In the genomic region with DNA sequence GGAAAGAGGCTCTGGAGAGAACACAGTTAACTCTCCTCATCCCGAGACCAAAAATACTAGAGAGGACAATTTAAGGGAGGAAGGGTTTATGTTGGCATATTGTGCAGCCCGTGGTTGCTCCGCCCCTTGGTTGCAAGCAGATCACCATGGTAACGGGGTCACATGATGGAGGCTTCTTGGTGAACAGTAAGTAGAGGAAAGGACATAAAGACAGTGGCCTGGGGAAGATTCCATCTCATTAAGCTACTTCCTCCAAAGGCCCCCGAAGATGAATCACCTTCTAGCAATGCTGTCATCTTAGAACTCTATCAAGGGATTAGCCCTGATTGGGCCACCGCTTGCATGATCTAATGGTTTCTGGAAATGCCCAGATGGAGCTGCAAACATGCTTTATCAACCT, we compare ENCODE assay signal across 9 mouse cellular contexts. TPM values are rescaled to one million over a fixed set of nuclear protein-coding genes. Genes with fewer than 3 reads are reported as not detected.
DNase-seq lines count a peak whose midpoint lies in the region; ATAC-seq and TF ChIP-seq lines count a peak whose summit lies in the region.
"Had no signal": no experiment of that assay in that cellular context is flagged by ENCODE, and none has a peak within 500 bp of the region (broad histone marks: within the 10 kb centered on the region; RNA-seq: fewer than 3 reads in every experiment).

No protein-coding gene starts in this region.

- H3K27ac ChIP-seq in lung, embryonic 16.5 days (ENCODE audit: low read length) = no peak overlapping the region
- H3K27ac ChIP-seq in thymus, adult 2 months (ENCODE audit: control insufficient read depth, insufficient read depth, low read length) = no peak overlapping the region
- H3K27ac ChIP-seq in left cerebral cortex, adult 2 months = no peak overlapping the region
- H3K27ac ChIP-seq: liver, embryonic 13.5 days had no signal

- H3K9me3 ChIP-seq in lung, embryonic 16.5 days (ENCODE audit: control insufficient read depth, low read length) = no peaks in the 10 kb centered on the region
- H3K9me3 ChIP-seq: liver, embryonic 13.5 days had no signal

- H3K4me2 ChIP-seq in lung, embryonic 16.5 days (ENCODE audit: low read depth, low read length) = no peak overlapping the region
- H3K4me2 ChIP-seq: liver, embryonic 13.5 days had no signal

- WGBS in lung, embryonic 16.5 days = 69% methylated on average over 6 of the region's 6 CpGs
- WGBS in thymus, adult 2 months = 23% methylated on average over 6 of the region's 6 CpGs

- 0 out of 2 replicates have a peak, but pooled peaks cover 5% of the 10 kb centered on the region for H3K4me1 ChIP-seq in lung, embryonic 16.5 days (replicated peaks; ENCODE audit: control insufficient read depth, insufficient read depth, low read length)
- H3K4me1 ChIP-seq in thymus, adult 2 months (replicated peaks; ENCODE audit: control insufficient read depth, insufficient read depth, low read length) = peaks cover 8% of the 10 kb centered on the region

- peak; percentile 48 for ATAC-seq in lung, embryonic 16.5 days (ENCODE audit: low read depth)

- H3K36me3 ChIP-seq in lung, embryonic 16.5 days (ENCODE audit: control insufficient read depth, insufficient read depth, low read length) = no peaks in the 10 kb centered on the region
- no peaks in the 10 kb centered on the region for H3K36me3 ChIP-seq in thymus, adult 2 months (ENCODE audit: control insufficient read depth, insufficient read depth, low read length)
- H3K36me3 ChIP-seq: liver, embryonic 13.5 days had no signal

- no peak for TF ChIP-seq POLR2A in thymus, adult 2 months (IDR thresholded peaks at IDR 0.05; ENCODE audit: control insufficient read depth, extremely low read depth, insufficient read depth, low read length, poor library complexity)

- TF ChIP-seq CTCF in thymus, adult 2 months (IDR thresholded peaks at IDR 0.05; ENCODE audit: borderline replicate concordance, control insufficient read depth, extremely low read depth, insufficient read depth, low read length, poor library complexity) = no peak
- no peak for TF ChIP-seq CTCF in left cerebral cortex, adult 2 months (IDR thresholded peaks at IDR 0.05)

- H3K27me3 ChIP-seq in lung, embryonic 16.5 days (ENCODE audit: control insufficient read depth, insufficient read depth, low read depth, low read length) = no peaks in the 10 kb centered on the region
- H3K27me3 ChIP-seq in thymus, adult 2 months (ENCODE audit: control insufficient read depth, insufficient read depth, low read length) = no peaks in the 10 kb centered on the region
- H3K27me3 ChIP-seq: liver, embryonic 13.5 days had no signal

- no peak overlapping the region for H3K9ac ChIP-seq in lung, embryonic 16.5 days (ENCODE audit: low read length)
- H3K9ac ChIP-seq: liver, embryonic 13.5 days had no signal

- no peak overlapping the region for H3K4me3 ChIP-seq in lung, embryonic 16.5 days (ENCODE audit: low read length)
- no peak overlapping the region for H3K4me3 ChIP-seq in thymus, adult 2 months (ENCODE audit: control insufficient read depth, insufficient read depth, low read length)
- H3K4me3 ChIP-seq in left cerebral cortex, adult 2 months = no peak overlapping the region
- H3K4me3 ChIP-seq: liver, embryonic 13.5 days had no signal

- peak; percentile 49 for DNase-seq in adrenal gland, adult 2 months
- DNase-seq in adrenal gland, adult 8-10 months = no peak
- no peak for DNase-seq in lung, adult 18-20 months
- peak; percentile 55 to 73 for DNase-seq in kidney, postnatal 4 days
- DNase-seq in thymus, adult 2 months = peak; percentile 37
- DNase-seq in left cerebral cortex, adult 2 months (ENCODE audit: extremely low spot score in 1 of 2, low spot score in 2 of 2) = no peak
- no peak for DNase-seq in ovary, postnatal 10 days (ENCODE audit: low spot score)
- DNase-seq: liver, embryonic 13.5 days had no signal

- intact Hi-C loops in left cerebral cortex, adult 2 months (cut with DNase I) = no loop called here

RNA-seq across cellular contexts. Expression of gene Igfbp7, which starts 35.1 kb away (rescaled TPM):
- total RNA-seq in adrenal gland, adult 2 months (2021) = 100 to 1,000 TPM; 651 to 852 TPM
- 5,575 and 9,689 TPM in 2 replicates for polyA plus RNA-seq in adrenal gland, adult 2 months (2012; rRNA removed)
- total RNA-seq in adrenal gland, adult 8-10 months (2022) = 100 to 1,000 TPM; 532 to 639 (median 602) TPM
- 99.8 and 104 TPM in 2 replicates for polyA plus RNA-seq in lung, embryonic 16.5 days (2015; fragmentation: Nextera tagmentation; extraction: Ambion mirVana)
- 370 and 442 TPM in 2 replicates for polyA plus RNA-seq in thymus, adult 2 months (2012; rRNA removed)
- total RNA-seq in left cerebral cortex, adult 2 months (2021) = 10 to 100 TPM; 38.3 to 41.2 TPM

Comparison
In these comparisons a context has a peak if more than half of its experiments do, and no peak if none do; other contexts are left out.
1. DNase-seq: peak in adrenal gland, adult 2 months (single experiment), kidney, postnatal 4 days (2 of 2) and thymus, adult 2 months (single experiment); none in adrenal gland, adult 8-10 months (single experiment), lung, adult 18-20 months (0 of 2), left cerebral cortex, adult 2 months (0 of 2) and ovary, postnatal 10 days (single experiment).
2. RNA of gene Igfbp7, which starts 35.1 kb away (total RNA-seq): 651 to 852 TPM in adrenal gland, adult 2 months and 532 to 639 TPM in adrenal gland, adult 8-10 months; 38.3 to 41.2 TPM in left cerebral cortex, adult 2 months; every median in the first group is over 10 times any median in the second.